Mouse (Mus musculus) liver, embryonic 13.5 days (tissue): Measurements from ENCODE around the gene Ikzf3. TPM values are rescaled to one million over a fixed set of nuclear protein-coding genes. Genes with fewer than 3 reads are reported as not detected.

ENCODE experiments used
- ATAC-seq: fragments of 200-750 bp; cut with Nextera tagmentation; 2 replicates; pipeline ENCODE4 v1.8.0; 2017; ENCODE audit warnings: low read depth, mild to moderate bottlenecking, moderate number of reproducible peaks, moderate library complexity
- DNase-seq: peaks from one replicate; pipeline ENCODE4 v3.0.0; 2022
- H3K27ac ChIP-seq: fragments of 300-500 bp; sonication (generic); 2 replicates; pipeline ENCODE4 v1.5.1; 2015; ENCODE audit warnings: moderate library complexity, mild to moderate bottlenecking, inconsistent platforms
- H3K27me3 ChIP-seq: fragments of 300-500 bp; sonication (generic); 2 replicates; pipeline ENCODE4 v1.6.1; 2015; ENCODE audit warnings: mild to moderate bottlenecking, inconsistent platforms
- H3K36me3 ChIP-seq: fragments of 300-500 bp; sonication (generic); 2 replicates; pipeline ENCODE4 v1.6.1; 2015; ENCODE audit warnings: mild to moderate bottlenecking, inconsistent platforms
- H3K4me1 ChIP-seq: fragments of 300-500 bp; sonication (generic); replicated peaks from 2 replicates; pipeline ENCODE4 v1.6.1; 2015; ENCODE audit warnings: inconsistent platforms
- H3K4me2 ChIP-seq: fragments of 300-500 bp; sonication (generic); 2 replicates; pipeline ENCODE4 v1.6.1; 2015; ENCODE audit warnings: inconsistent platforms, mild to moderate bottlenecking, moderate library complexity
- H3K4me3 ChIP-seq: fragments of 300-500 bp; sonication (generic); replicated peaks from 2 replicates; pipeline ENCODE4 v1.5.1; 2015; ENCODE audit warnings: mild to moderate bottlenecking, inconsistent platforms
- H3K9ac ChIP-seq: fragments of 300-500 bp; sonication (generic); 2 replicates; pipeline ENCODE4 v1.6.1; 2015; ENCODE audit warnings: mild to moderate bottlenecking, inconsistent platforms
- H3K9me3 ChIP-seq: fragments of 300-500 bp; sonication (generic); replicated peaks from 2 replicates; pipeline ENCODE4 v1.6.1; 2016; ENCODE audit warnings: inconsistent platforms
- WGBS: fragments of 180-500 bp; shearing (Covaris S2); methylation state at CpG from one replicate; pipeline ENCODE4 v1.1.7; 2015; ENCODE audit not compliant: insufficient replicate concordance; 5-methylcytosine and 5-hydroxymethylcytosine counted together
- polyA plus RNA-seq: library from polyadenylated mRNA; unstranded; fragments of >200 nt; fragmentation: Nextera tagmentation; extraction: Ambion mirVana; gene quantifications from 2 replicates; pipeline ENCODE4 v1.2.1, GENCODE M21; 2015

The Ikzf3 gene
- 0.06 TPM in 1 of 2 replicates, not detected in the other for polyA plus RNA-seq

- peaks cover 7% of the 10 kb centered on the region for H3K4me1 ChIP-seq
- 1% methylated on average over 58 of the region's 58 CpGs for WGBS
- no peaks in the 10 kb centered on the region for H3K36me3 ChIP-seq
- no peak within 1 kb of the TSS for H3K27ac ChIP-seq
- peaks cover 94% of the 10 kb centered on the region for H3K27me3 ChIP-seq
- DNase-seq (no peak), ATAC-seq (no peak)
- H3K9ac ChIP-seq, result no peak within 1 kb of the TSS
- H3K4me3 ChIP-seq, result peak within 1 kb of the TSS; percentile 37
- H3K4me2 ChIP-seq, result peak within 1 kb of the TSS; percentile 60
- H3K9me3 ChIP-seq, result no peaks in the 10 kb centered on the region
These were observed at the start of gene Ikzf3 for GRCm38 (mm10) chr11:98545711-98546231. Ikzf3 (minus strand) TSS chr11:98546031.

DNA sequence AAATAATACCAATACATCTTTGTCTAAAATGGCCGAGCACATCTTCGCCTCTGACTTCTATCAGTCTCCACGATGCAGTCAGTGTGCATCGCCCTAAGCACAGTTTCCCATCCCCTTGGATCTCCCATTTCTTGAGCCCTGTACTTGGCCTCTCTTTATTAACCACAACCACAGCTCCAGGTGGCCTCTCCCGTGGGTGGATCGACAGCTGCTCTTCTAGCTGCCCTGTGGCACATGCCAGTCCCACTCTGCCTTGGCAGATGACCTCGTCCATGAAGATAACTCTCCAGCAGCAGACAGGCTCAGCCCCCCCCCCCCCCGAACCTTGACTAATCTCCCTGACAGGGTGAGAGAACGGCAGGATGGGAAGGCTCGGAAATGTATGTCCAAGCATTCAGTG lies 49.6 kb upstream of the Ikzf3 start:
- ATAC-seq (no peak), DNase-seq (no peak)
- 58% methylated on average over 10 of the region's 10 CpGs for WGBS
- no peak overlapping the region for H3K4me2 ChIP-seq
- H3K36me3 ChIP-seq, result no peaks in the 10 kb centered on the region
- H3K9me3 ChIP-seq, result no peaks in the 10 kb centered on the region
- peaks cover 25% of the 10 kb centered on the region for H3K4me1 ChIP-seq
- H3K9ac ChIP-seq, result no peak overlapping the region
- H3K27me3 ChIP-seq, result peaks cover 42% of the 10 kb centered on the region
- H3K27ac ChIP-seq, result no peak overlapping the region
- no peak overlapping the region for H3K4me3 ChIP-seq

GRCm38 (mm10) chr11:98595021-98595420 lies 49.2 kb upstream of the Ikzf3 start:
- 50% methylated on average over 6 of the region's 6 CpGs for WGBS
- Histone ChIP-seq H3K27me3 (peaks cover 37% of the 10 kb centered on the region), H3K4me1 (peaks cover 25% of the 10 kb centered on the region)

DNA sequence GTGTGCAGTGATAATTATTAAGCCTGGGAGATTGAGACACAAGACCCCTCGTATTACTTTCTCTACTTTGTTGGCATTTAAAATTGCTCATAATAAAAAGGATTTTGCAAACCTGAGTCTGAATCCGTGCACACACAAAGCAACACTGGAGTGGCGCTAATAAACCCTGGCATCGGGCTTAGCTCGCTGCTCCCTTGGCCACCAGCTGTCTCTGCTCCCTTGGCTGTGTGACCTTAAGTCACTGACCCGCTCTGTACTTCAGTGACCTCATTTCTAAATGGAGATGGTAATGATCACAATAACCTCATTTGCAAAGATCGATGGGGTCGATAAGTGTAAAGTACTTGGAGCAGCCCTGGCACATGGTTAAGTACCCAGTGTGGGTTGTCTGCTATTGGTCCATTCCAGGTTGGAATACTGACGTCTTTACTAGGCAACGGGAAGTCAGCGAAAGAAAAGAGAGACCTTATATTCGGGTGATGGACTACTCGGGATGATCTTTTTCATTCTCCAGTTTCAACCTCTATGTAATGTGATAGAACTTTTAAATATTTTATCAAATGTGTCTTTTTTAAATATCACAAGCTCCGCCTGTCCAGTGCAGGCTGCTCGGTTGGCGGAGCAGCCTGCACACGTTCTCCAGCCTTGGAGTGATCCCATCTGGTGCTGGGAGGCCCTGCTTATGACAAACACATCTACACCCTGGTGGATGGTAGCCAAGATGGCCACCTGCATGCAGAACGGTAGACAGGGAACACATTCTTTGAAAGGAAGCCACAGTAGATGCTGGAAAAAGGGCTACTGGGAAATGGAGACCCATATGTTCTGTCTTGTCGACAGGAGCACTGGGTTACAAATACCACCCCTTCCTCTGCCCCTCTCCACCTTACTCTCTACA lies 45.0 kb upstream of the Ikzf3 start:
- ATAC-seq, result no peak
- H3K27ac ChIP-seq, result no peak overlapping the region

More at GRCm38 (mm10) chr11:98595021-98595420, 49.2 kb upstream of the Ikzf3 start:
- Histone ChIP-seq H3K9me3 (no peaks in the 10 kb centered on the region), H3K4me2 (no peak overlapping the region), H3K36me3 (no peaks in the 10 kb centered on the region), H3K9ac (no peak overlapping the region), H3K27ac (no peak overlapping the region), H3K4me3 (no peak overlapping the region)
- ATAC-seq (no peak), DNase-seq (no peak)

GRCm38 (mm10) chr11:98589306-98589705 lies 43.5 kb upstream of the Ikzf3 start:
- Histone ChIP-seq H3K27ac (peak overlapping the region; percentile 100), H3K4me1 (peaks cover 66% of the 10 kb centered on the region), H3K4me2 (peak overlapping the region; percentile 85), H3K36me3 (no peaks in the 10 kb centered on the region), H3K9ac (peak overlapping the region; percentile 94; the same call in 1 of the 2 replicates), H3K9me3 (no peaks in the 10 kb centered on the region), H3K27me3 (peaks cover 12% of the 10 kb centered on the region; the same call in 1 of the 2 replicates), H3K4me3 (no peak overlapping the region)
- WGBS, result 55% methylated on average over 8 of the region's 8 CpGs
- ATAC-seq (no peak), DNase-seq (no peak)

More for the DNA sequence above, 45.0 kb upstream of the Ikzf3 start:
- no peak for DNase-seq
- no peak overlapping the region for H3K4me3 ChIP-seq
- peaks cover 12% of the 10 kb centered on the region; the same call in 1 of the 2 replicates for H3K27me3 ChIP-seq
- no peak overlapping the region for H3K9ac ChIP-seq
- no peak overlapping the region for H3K4me2 ChIP-seq
- H3K9me3 ChIP-seq, result no peaks in the 10 kb centered on the region
- peaks cover 51% of the 10 kb centered on the region for H3K4me1 ChIP-seq
- WGBS, result 78% methylated on average over 19 of the region's 19 CpGs
- H3K36me3 ChIP-seq, result no peaks in the 10 kb centered on the region

- Histone ChIP-seq H3K27ac (peak overlapping the region; percentile 100), H3K4me1 (peaks cover 70% of the 10 kb centered on the region), H3K9ac (peak overlapping the region; percentile 94), H3K4me3 (peak overlapping the region; percentile 90), H3K4me2 (peak overlapping the region; percentile 85), H3K36me3 (no peaks in the 10 kb centered on the region), H3K27me3 (peaks cover 12% of the 10 kb centered on the region; the same call in 1 of the 2 replicates), H3K9me3 (no peaks in the 10 kb centered on the region)
- ATAC-seq (no peak), DNase-seq (no peak)
- WGBS, result 54% methylated on average over 6 of the region's 6 CpGs
These were observed 43.0 kb upstream of the Ikzf3 start for GRCm38 (mm10) chr11:98588833-98589281.

- Histone ChIP-seq H3K4me1 (peaks cover 75% of the 10 kb centered on the region), H3K27me3 (peaks cover 9% of the 10 kb centered on the region; the same call in 1 of the 2 replicates), H3K4me3 (peak overlapping the region; percentile 90), H3K9ac (peak overlapping the region; percentile 94), H3K9me3 (no peaks in the 10 kb centered on the region), H3K36me3 (peaks cover 7% of the 10 kb centered on the region), H3K27ac (peak overlapping the region; percentile 100), H3K4me2 (peak overlapping the region; percentile 85)
- ATAC-seq (peak; percentile 66), DNase-seq (peak; percentile 77)
- WGBS, result 5% methylated on average over 20 of the region's 20 CpGs
These were observed 42.1 kb upstream of the Ikzf3 start for GRCm38 (mm10) chr11:98587684-98588546.

DNA sequence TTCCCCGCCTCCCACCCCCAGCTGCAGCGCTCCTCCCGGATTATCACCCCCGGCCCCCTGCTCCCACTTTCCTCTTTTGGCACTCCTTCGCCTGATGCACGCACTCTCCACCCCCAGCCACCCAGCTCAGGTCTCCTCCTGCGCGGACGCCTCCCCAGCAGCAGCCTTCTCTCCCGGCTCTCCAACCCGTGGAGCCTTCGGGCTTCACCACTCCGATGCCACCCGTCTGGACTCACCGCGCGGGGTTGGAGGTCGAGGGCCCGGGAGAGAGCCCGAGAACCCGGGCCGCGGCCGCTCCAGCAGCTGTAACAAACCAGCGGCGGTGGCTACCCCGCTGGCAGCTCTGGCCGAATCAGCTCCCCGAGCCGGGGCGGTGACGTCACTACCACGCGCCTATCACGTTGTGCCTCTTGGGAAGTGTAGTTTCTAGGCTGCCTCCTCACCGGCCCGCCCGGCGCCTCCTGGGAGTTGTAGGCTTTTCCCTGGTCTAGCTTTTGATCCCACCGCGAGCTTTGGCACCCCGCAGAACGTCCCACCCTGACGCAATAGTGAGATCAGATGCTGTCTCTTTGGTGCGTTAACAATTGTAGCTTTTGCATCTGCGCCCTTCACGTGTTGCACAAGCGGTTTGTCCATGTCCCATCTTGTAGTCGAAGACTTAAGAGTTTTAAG lies 41.2 kb upstream of the Ikzf3 start, which contains the start of gene Ormdl3:
Ormdl3 (minus strand) TSS at position 477 of the 672 bp plus-strand sequence.
- peak within 1 kb of the TSS; percentile 90 for H3K4me3 ChIP-seq
- peak; percentile 71 for ATAC-seq
- H3K36me3 ChIP-seq, result peaks cover 15% of the 10 kb centered on the region
- H3K9ac ChIP-seq, result peak within 1 kb of the TSS; percentile 94
- H3K4me1 ChIP-seq, result peaks cover 74% of the 10 kb centered on the region
- DNase-seq, result peak; percentile 98
- peak within 1 kb of the TSS; percentile 85 for H3K4me2 ChIP-seq
- H3K27ac ChIP-seq, result peak within 1 kb of the TSS; percentile 100
- WGBS, result under 1% methylated on average over 49 of the region's 49 CpGs
- H3K27me3 ChIP-seq, result 0 out of 2 replicates have a peak, but pooled peaks cover 4% of the 10 kb centered on the region
- no peaks in the 10 kb centered on the region for H3K9me3 ChIP-seq

GRCm38 (mm10) chr11:98586087-98586891 lies 40.5 kb upstream of the Ikzf3 start:
- peak overlapping the region; percentile 85 for H3K4me2 ChIP-seq
- H3K4me1 ChIP-seq, result peaks cover 77% of the 10 kb centered on the region
- H3K9ac ChIP-seq, result peak overlapping the region; percentile 94
- under 1% methylated on average over 22 of the region's 22 CpGs for WGBS
- H3K9me3 ChIP-seq, result no peaks in the 10 kb centered on the region
- peak overlapping the region; percentile 90 for H3K4me3 ChIP-seq
- no peak for ATAC-seq
- no peaks in the 10 kb centered on the region for H3K27me3 ChIP-seq
- H3K36me3 ChIP-seq, result peaks cover 18% of the 10 kb centered on the region
- peak overlapping the region; percentile 100 for H3K27ac ChIP-seq
- no peak for DNase-seq
